Mouse (Mus musculus): Measurements from ENCODE around the gene Ostm1.

Ostm1 gene

DNA sequence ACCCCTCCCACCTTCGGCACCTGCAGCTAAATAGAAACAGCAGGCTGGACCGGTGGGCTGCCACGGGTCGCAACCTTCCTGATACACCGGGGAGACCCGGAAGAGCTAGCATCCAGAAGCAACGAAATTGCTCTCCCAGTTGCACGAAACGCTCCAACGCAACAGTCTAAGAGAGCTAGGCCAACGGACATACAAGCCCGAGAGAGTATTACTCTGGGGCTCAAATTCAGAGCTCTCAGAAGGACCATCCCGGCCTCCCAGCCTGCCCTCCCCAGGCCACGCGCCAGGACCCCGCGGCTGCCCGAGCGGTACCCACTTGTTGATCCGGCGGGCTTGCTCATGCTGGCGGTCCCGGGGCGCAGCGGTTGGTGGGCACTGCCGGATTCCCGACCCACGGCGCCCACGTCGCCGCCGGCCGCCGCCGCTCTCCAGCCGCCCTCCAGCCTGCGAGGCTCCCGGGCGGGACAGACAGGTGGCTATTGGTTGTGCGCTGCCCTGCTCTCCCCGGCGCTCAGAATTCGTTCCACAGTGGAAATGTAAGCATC lies 984 bp upstream of the Ostm1 start:
- no peak for DNase-seq (ENCODE audit: low read depth, low spot score)

GRCm38 (mm10) chr10:42583902-42584435 lies 347 bp downstream of the Ostm1 start:
- no peak for DNase-seq (ENCODE audit: low read depth, low spot score)

GRCm38 (mm10) chr10:42584436-42584983 lies 888 bp downstream of the Ostm1 start:
- no peak for DNase-seq (ENCODE audit: low read depth, low spot score)

- no peak for DNase-seq (ENCODE audit: low read depth, low spot score)
Observed at GRCm38 (mm10) chr10:42585156-42585555, 1.5 kb downstream of the Ostm1 start.

GRCm38 (mm10) chr10:42585596-42586305 lies 2.1 kb downstream of the Ostm1 start:
- DNase-seq (ENCODE audit: low read depth, low spot score) = no peak

GRCm38 (mm10) chr10:42587961-42588750 lies 4.5 kb downstream of the Ostm1 start:
- no peak for DNase-seq (ENCODE audit: low read depth, low spot score)

- DNase-seq (ENCODE audit: low read depth, low spot score) = no peak
Observed at GRCm38 (mm10) chr10:42589505-42589904, 5.9 kb downstream of the Ostm1 start.

GRCm38 (mm10) chr10:42590261-42591184 lies 6.9 kb downstream of the Ostm1 start:
- DNase-seq (ENCODE audit: low read depth, low spot score) = no peak

GRCm38 (mm10) chr10:42591185-42591992 lies 7.8 kb downstream of the Ostm1 start:
- DNase-seq (ENCODE audit: low read depth, low spot score) = no peak

GRCm38 (mm10) chr10:42591993-42592686 lies 8.5 kb downstream of the Ostm1 start:
- DNase-seq (ENCODE audit: low read depth, low spot score) = no peak

GRCm38 (mm10) chr10:42593201-42593600 lies 9.6 kb downstream of the Ostm1 start:
- no peak for DNase-seq (ENCODE audit: low read depth, low spot score)

GRCm38 (mm10) chr10:42598615-42599014 lies 15.0 kb downstream of the Ostm1 start:
- no peak for DNase-seq (ENCODE audit: low read depth, low spot score)

- DNase-seq (ENCODE audit: low read depth, low spot score) = peak; percentile 33
Observed at GRCm38 (mm10) chr10:42601556-42601955, 17.9 kb downstream of the Ostm1 start.

- peak; percentile 52 for DNase-seq (ENCODE audit: low read depth, low spot score)
Observed at GRCm38 (mm10) chr10:42604874-42605273, 21.3 kb downstream of the Ostm1 start.

DNA sequence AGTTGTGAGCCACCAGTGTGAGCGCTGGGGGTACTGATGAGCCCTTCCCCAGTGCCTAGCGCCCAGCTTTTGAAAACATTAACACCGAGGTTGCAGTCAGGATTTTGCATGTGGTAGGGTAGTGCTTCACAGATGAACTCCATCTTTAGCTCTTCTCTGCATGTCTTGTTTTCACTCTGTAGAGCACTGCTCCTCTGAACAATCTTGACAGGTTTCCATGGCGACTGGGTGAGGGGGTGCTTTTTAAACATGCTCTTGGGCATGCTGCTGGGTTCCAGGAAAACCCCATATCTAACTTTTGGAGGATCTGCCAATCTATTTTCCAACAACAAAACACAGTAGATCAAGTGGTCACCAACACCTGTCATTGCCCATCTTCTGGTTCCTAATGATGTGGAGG lies 23.1 kb downstream of the Ostm1 start:
- DNase-seq (ENCODE audit: low read depth, low spot score) = no peak

GRCm38 (mm10) chr10:42613075-42613474 lies 29.5 kb downstream of the Ostm1 start:
- DNase-seq (ENCODE audit: low read depth, low spot score) = no peak

DNA sequence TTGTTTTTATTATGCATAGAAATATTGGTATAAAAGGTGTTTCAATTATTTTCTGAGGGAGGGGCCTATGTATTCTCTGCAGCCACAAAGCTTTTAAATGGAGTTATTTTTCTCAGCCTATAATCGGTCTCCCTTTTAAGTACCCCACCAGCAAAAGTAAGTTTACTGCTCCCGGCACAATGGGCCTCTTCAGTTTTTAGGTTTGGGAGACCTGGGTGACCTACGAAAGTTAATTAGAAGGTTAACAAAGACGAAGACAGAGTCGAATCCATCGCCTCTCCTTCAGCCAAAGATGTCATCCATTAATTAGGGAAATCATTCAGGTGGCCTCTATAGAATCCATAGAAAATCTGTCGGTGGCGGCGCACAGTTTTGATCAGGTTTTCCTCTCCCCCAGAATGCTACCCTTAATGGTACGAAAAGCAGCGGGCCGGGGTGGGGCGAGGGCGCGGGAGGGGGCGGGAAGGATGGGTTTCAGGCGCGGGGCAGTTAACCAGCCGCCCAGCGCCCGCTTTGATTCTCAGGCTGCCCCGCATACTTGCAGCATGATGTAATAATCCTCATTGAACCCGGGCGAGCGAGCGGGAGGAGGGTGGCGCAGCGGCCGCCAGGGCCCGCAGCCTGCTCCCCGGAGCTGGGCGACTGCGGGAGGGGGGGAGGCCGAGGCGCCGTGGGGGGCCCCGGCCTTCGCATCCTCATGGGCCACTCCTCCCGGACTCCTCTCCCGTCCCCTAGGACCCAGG lies 30.2 kb downstream of the Ostm1 start:
- no peak for DNase-seq (ENCODE audit: low read depth, low spot score)

- no peak for DNase-seq (ENCODE audit: low read depth, low spot score)
Observed at GRCm38 (mm10) chr10:42614766-42615165, 31.1 kb downstream of the Ostm1 start.

GRCm38 (mm10) chr10:42618291-42618690 lies 34.7 kb downstream of the Ostm1 start:
- no peak for DNase-seq (ENCODE audit: low read depth, low spot score)
